Mouse (Mus musculus) thymus, adult 2 months (tissue): ENCODE data around the gene Mmp28. TPM values are rescaled to one million over a fixed set of nuclear protein-coding genes. Genes with fewer than 3 reads are reported as not detected.
A peak's percentile ranks its signal among the peaks of the same experiment; 100 is the strongest.

ENCODE experiments used
- DNase-seq: peaks from one replicate; pipeline ENCODE4 v3.0.0; 2021
- H3K27ac ChIP-seq: fragments of 200-500 bp; 2 replicates; pipeline ENCODE4 v1.5.1; 2012; ENCODE audit warnings: low read length, control low read depth; ENCODE audit not compliant: control insufficient read depth, insufficient read depth
- H3K27me3 ChIP-seq: fragments of 200-500 bp; 2 replicates; pipeline ENCODE4 v1.6.1; 2012; ENCODE audit warnings: mild to moderate bottlenecking, low read length, moderate library complexity, mixed read lengths; ENCODE audit not compliant: control insufficient read depth, insufficient read depth
- H3K36me3 ChIP-seq: fragments of 200-500 bp; 2 replicates; pipeline ENCODE4 v1.6.1; 2012; ENCODE audit warnings: mild to moderate bottlenecking, low read length, moderate library complexity; ENCODE audit not compliant: control insufficient read depth, insufficient read depth
- H3K4me1 ChIP-seq: fragments of 200-500 bp; replicated peaks from 2 replicates; pipeline ENCODE4 v1.6.1; 2012; ENCODE audit warnings: low read length; ENCODE audit not compliant: control insufficient read depth, insufficient read depth
- H3K4me3 ChIP-seq: fragments of 200-500 bp; 2 replicates; pipeline ENCODE4 v1.5.1; 2012; ENCODE audit warnings: mild to moderate bottlenecking, low read length, control low read depth, moderate library complexity; ENCODE audit not compliant: control insufficient read depth, insufficient read depth
- CTCF ChIP-seq: fragments of 200-500 bp; IDR thresholded peaks from 2 replicates; pipeline ENCODE4 v1.5.1; 2012; ENCODE audit warnings: mild to moderate bottlenecking, control low read depth, low read length, moderate library complexity, borderline replicate concordance; ENCODE audit not compliant: control insufficient read depth, poor library complexity, insufficient read depth; ENCODE audit errors: extremely low read depth
- POLR2A ChIP-seq: fragments of 200-500 bp; IDR thresholded peaks from 2 replicates; pipeline ENCODE4 v1.6.1; 2012; ENCODE audit warnings: mild to moderate bottlenecking, low read length, control low read depth, moderate library complexity; ENCODE audit not compliant: control insufficient read depth, poor library complexity, insufficient read depth; ENCODE audit errors: extremely low read depth
- WGBS: fragments of 180-500 bp; shearing (Covaris S2); methylation state at CpG from one replicate; pipeline ENCODE4 v1.1.7; 2018; 5-methylcytosine and 5-hydroxymethylcytosine counted together
- polyA plus RNA-seq: library from polyadenylated mRNA; depleted of rRNA; stranded (reverse); fragments of >200 nt; gene quantifications from 2 replicates; pipeline ENCODE4 v1.2.3, GENCODE M21; 2012

Mmp28 gene
- polyA plus RNA-seq, 1 experiment = 8.2 TPM

DNA sequence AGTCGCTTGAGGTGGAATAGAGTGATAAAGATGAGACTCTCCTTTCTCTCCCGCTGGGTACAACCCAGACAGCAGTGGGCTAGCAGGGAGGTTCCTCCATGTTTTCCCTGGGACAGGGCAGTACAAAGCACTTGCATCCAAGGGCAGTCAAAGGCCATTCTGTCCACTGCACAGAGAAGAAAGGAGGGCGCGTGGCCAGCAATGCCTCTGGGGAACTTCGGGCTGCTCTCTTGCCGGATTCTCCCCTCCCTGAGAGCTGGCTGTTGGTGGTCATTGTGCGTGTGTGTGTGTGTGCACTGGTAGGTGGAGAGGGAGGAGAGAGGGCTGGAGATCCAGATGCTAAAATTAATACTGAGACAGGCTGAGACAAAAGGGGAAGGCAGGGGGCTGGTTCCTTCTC, 21.6 kb downstream of the Mmp28 start:
- TF ChIP-seq POLR2A = no peak
- no peak for TF ChIP-seq CTCF
- Histone ChIP-seq H3K27me3 (0 out of 2 replicates have a peak, but pooled peaks cover 4% of the 10 kb centered on the region), H3K4me1 (peaks cover 10% of the 10 kb centered on the region), H3K36me3 (no peaks in the 10 kb centered on the region), H3K4me3 (no peak overlapping the region), H3K27ac (no peak overlapping the region)
- WGBS = 71% methylated on average over 7 of the region's 7 CpGs
- DNase-seq = no peak

DNA sequence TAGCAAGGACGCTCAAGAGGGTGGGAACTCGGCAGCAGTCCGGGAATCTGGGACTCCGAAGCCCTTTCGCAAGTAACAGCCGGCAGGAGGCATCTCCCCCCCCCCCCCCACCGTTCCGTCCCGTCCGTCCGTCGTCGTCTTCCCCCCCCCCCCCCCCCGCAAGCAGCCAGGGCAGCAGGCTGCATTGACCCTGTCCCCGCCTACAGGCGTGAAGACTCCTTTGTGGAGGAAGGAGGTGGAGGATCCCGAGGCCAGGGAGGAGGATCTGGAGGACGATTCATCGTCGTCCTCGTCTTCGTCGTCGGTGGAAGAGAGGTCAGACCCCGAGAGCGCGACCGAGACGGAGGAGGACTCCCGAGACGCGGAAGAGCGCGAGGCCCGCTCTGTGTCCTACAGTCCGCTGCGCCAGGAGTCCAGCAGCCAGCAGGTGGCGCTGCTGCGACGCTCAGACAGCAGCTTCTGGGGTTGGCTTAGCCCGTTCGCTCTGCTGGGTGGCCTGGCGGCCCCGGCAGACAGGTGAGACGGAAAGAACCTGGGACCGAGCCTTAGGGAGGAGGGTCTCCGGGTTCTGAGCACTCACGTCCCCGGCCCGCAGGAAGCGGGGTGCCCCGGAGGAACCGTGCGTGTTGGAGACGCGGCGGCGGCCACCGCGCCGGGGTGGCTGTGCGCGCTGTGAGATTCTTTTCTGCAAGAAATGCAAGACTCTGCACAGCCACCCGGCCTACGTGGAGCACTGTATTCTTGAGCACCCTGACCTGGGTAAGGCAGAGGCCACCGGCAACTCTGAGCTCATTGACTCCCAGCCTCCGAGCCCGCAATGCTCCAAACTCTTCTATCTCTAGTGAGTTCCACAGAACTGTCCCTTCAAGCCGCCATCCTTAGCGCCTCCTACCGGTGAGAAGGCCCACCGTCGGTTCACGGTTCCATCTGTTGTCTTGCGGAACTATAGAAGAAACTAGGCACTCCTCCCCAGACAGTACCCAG, 22.5 kb downstream of the Mmp28 start:
- Histone ChIP-seq H3K36me3 (no peaks in the 10 kb centered on the region), H3K27ac (no peak overlapping the region), H3K27me3 (0 out of 2 replicates have a peak, but pooled peaks cover 4% of the 10 kb centered on the region), H3K4me3 (peak overlapping the region; percentile 59), H3K4me1 (peaks cover 10% of the 10 kb centered on the region)
- DNase-seq = peak; percentile 90
- WGBS = under 1% methylated on average over 69 of the region's 75 CpGs
- no peak for TF ChIP-seq POLR2A
- peak; percentile 85 for TF ChIP-seq CTCF

DNA sequence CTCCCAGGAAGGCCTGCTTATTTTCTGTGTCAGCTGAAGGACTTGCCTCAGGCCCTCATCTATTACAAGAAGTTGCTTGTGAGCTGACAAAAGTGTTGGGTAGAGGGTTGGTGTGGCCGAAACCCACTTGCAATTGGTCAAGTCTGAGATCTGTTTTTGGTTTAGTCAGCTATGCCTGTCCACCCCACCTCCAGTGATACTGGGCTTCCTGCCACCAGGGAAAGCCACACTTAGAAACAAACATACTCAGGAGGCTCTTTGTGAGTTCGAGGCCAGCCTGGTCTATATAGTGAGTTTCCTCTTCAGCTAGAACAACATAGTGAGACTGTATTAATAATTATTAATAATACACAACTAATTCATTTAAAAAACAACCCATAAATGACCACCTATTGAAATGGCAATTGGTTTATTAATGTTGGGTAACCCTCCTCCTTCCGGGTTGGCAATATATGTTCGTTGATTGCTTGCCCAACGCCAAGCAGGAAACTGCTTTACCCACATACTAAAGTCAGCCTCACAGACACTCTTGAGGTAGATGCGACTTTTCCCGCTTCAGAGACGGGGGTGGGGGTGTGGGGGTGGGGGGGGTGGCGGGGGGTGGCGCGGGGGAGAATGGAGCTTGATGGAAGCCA, 23.3 kb downstream of the Mmp28 start:
- no peak for DNase-seq
- H3K4me3 ChIP-seq = peak overlapping the region; percentile 59
- no peaks in the 10 kb centered on the region for H3K36me3 ChIP-seq
- TF ChIP-seq POLR2A (no peak), CTCF (no peak)
- WGBS = 20% methylated on average over 11 of the region's 11 CpGs
- H3K27me3 ChIP-seq = 0 out of 2 replicates have a peak, but pooled peaks cover under 1% of the 10 kb centered on the region
- no peak overlapping the region for H3K27ac ChIP-seq
- peaks cover 5% of the 10 kb centered on the region for H3K4me1 ChIP-seq

DNA sequence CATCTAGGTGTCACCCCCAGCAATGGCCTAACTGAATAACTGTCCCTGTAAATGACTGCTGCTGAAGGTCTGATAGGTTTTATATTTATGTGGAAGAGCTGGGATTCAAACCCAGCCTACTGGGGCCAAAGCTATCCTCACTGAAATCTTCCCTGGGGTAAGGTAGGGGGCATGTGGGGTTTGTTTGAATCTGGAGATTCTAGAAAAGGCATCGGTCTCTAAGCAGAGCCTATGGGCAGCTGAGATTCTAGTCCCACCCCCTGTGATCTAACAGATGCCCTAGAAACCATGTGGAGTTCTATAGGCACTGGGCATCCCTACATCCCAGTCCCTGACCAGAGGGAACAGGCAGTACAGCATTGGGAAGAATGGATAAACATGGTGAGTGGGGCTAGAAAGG, 25.5 kb downstream of the Mmp28 start, which contains the start of gene 1700020L24Rik:
1700020L24Rik (plus strand) TSS at position 301 of the 400 bp plus-strand sequence.
- Histone ChIP-seq H3K4me3 (no peak within 1 kb of the TSS), H3K4me1 (no peaks in the 10 kb centered on the region), H3K27me3 (no peaks in the 10 kb centered on the region), H3K36me3 (no peaks in the 10 kb centered on the region), H3K27ac (no peak within 1 kb of the TSS)
- TF ChIP-seq CTCF = no peak
- TF ChIP-seq POLR2A = no peak
- no peak for DNase-seq
- WGBS = 96% methylated on average over 1 of the region's 1 CpGs

DNA sequence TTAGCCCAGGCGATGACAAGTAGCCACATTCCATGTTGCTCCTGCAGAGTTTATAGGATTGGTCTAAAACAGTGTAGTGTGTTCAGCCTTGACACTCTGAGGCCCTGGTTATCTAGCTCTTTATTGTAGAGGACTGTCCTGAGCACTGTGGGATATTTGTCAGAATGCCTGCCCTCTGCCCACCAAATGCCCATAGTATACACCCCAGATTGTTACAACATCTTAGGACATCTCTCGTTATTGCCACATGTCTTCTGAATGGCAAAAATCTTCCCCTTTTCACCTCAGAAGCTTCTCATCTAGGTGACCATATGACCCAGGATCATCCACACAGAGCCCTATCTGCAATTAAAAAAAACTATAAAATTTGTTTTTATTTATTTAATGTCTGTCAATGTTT, 30.3 kb downstream of the Mmp28 start:
- Histone ChIP-seq H3K36me3 (no peaks in the 10 kb centered on the region), H3K4me1 (no peaks in the 10 kb centered on the region; the same call in 1 of the 2 replicates), H3K4me3 (no peak overlapping the region), H3K27me3 (no peaks in the 10 kb centered on the region; the same call in 1 of the 2 replicates), H3K27ac (no peak overlapping the region)
- WGBS = 91% methylated on average over 2 of the region's 2 CpGs
- DNase-seq = no peak
- TF ChIP-seq CTCF (no peak), POLR2A (no peak)

DNA sequence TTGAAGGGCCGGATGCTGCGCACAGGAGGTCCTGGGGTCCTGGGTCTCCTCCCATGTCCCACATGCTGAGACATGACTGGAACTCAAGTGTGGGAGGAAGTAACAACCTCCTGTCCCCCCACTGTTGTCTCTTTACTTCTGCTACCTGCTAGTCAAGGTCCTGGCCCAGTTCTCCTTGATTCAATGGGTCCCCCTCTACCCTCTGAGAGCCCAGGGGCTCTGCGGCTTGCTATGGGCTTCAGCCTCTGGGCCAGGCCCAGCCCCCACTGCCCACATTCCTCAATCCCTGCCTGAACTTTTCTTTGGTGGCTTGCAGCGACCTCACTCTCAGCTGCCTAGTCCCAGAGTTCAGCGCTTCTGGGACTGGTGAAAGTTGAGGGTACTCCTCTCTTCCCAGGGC, 33.5 kb downstream of the Mmp28 start, which contains the start of gene Gas2l2:
Gas2l2 (minus strand) TSS at position 101 of the 400 bp plus-strand sequence.
- H3K4me3 ChIP-seq = no peak within 1 kb of the TSS

More for the DNA sequence above, 33.5 kb downstream of the Mmp28 start, which contains the start of gene Gas2l2:
- peaks cover 7% of the 10 kb centered on the region; the same call in 1 of the 2 replicates for H3K4me1 ChIP-seq
- H3K36me3 ChIP-seq = no peaks in the 10 kb centered on the region
- no peak for DNase-seq
- TF ChIP-seq POLR2A (no peak), CTCF (no peak)
- H3K27ac ChIP-seq = no peak within 1 kb of the TSS
- 90% methylated on average over 5 of the region's 5 CpGs for WGBS
- H3K27me3 ChIP-seq = no peaks in the 10 kb centered on the region; the same call in 1 of the 2 replicates
